Mouse (Mus musculus): Measurements from ENCODE around the gene Slc22a15. TPM values are rescaled to one million over a fixed set of nuclear protein-coding genes. Genes with fewer than 3 reads are reported as not detected.

Gene Slc22a15
- polyA plus RNA-seq, 1 experiment from 2014 or later, result 3.5 TPM

DNA sequence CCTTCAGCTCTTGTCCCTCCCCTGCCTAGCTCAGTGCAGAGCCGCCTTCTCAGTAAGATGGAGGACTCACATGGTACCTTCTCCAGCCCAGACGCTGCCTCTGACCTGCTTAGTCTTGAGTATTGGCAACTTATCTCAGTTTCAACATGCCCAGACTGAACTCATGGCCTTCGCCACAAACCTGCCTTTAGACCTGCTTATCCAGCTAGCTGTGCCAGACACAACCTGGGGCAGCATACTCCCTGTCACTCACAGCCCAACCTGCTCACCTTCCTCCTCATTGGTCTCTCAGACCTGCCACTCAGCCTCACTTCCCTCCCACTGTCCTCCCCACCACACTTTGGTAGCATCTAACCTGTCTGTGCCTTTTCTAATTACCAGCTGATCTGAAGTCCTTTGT, 108.2 kb downstream of the Slc22a15 start:
- H3K36me3 ChIP-seq, result no peaks in the 10 kb centered on the region
- WGBS, result 81% methylated on average over 3 of the region's 3 CpGs
- H3K4me1 ChIP-seq, result peaks cover 2% of the 10 kb centered on the region; the same call in 1 of the 2 replicates
- H3K27ac ChIP-seq, result no peak overlapping the region; the same call in 1 of the 2 replicates
- DNase-seq (ENCODE audit: low spot score), result no peak
- no peak overlapping the region for H3K4me3 ChIP-seq
- H3K27me3 ChIP-seq (ENCODE audit: low read depth, poor library complexity, severe bottlenecking), result no peaks in the 10 kb centered on the region
- no peaks in the 10 kb centered on the region for H3K9me3 ChIP-seq (replicated peaks)

DNA sequence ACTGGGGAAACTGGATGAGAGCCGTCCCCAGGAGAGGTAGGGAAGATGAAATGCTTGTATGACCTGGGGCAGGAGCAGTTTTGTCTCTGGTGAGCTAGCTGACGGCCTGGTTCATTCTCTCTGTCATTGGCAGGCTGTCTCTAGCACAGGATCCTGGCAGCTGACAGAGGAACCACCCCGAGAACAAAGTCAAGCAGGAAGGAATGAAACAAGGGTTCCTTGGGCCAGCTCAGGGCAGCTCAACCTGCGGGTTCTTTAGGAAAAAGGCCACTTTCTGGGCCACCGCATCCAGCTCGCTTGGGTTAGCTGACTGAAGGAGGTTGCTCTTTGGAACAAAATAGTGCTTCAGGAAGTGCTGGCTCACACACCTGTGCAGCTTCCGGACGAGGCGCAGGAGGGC, 109.5 kb downstream of the Slc22a15 start:
- 81% methylated on average over 9 of the region's 9 CpGs for WGBS

DNA sequence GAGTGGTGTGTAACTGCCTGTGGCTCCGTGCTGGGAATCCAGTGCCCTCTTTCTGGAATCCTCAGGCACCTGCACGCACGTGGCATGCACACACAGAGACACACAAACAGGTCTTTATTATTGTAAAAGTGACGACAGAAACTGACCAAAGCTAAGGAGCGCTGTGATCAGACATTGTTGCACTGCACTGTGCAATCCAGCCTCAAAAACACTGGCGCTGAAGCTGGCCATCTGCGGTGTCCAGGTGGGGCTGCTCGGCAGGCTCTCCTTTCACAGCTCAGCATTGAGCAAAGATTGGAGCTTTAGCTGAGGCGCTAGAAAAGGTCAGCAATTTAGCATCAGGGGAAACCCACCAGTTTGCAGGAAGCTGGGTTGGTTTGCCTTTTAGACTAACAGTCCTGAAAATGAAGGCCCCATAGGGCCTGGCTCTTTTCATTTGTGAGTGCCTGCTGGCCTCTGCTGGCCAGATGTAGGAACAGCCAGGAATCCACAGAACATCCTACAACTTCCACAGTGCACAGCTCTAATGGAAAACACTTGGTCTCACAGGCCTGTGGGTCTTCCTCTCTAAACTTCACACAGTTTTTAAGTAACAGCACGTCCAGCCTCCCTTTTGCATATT, 111.8 kb downstream of the Slc22a15 start:
- DNase-seq (ENCODE audit: low spot score), result peak; percentile 78
- H3K27ac ChIP-seq, result peak overlapping the region; percentile 7; the same call in 1 of the 2 replicates
- 67% methylated on average over 10 of the region's 10 CpGs for WGBS

More for the DNA sequence above, 109.5 kb downstream of the Slc22a15 start:
- Histone ChIP-seq H3K4me3 (no peak overlapping the region), H3K36me3 (no peaks in the 10 kb centered on the region), H3K27me3 (ENCODE audit: low read depth, poor library complexity, severe bottlenecking) (no peaks in the 10 kb centered on the region), H3K4me1 (peaks cover 2% of the 10 kb centered on the region; the same call in 1 of the 2 replicates), H3K27ac (0 out of 2 replicates have a peak overlapping the region, but pooled peaks have one; percentile 2), H3K9me3 (replicated peaks) (no peaks in the 10 kb centered on the region)
- DNase-seq (ENCODE audit: low spot score), result no peak

DNA sequence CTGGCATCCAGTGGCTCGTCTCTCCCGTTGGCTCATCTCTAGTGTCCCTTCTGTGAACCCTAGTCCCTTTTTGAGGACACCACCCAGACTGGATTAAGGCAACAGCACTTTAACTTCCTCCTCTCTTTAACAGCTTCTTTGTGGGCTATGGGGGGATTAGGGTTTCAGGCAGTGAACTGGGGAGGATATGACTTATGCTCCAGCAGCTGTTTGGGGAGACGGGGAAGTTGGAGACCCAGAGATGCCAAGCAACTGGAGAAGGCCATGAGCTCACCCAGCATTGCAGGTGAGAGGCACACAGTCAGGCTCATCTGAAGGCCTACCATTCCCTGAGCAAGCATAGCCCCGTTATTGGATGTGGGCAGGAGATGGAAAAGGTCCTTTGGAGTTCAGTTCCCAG, 112.3 kb downstream of the Slc22a15 start:
- Histone ChIP-seq H3K36me3 (no peaks in the 10 kb centered on the region), H3K4me3 (no peak overlapping the region), H3K9me3 (replicated peaks) (no peaks in the 10 kb centered on the region), H3K27me3 (ENCODE audit: low read depth, poor library complexity, severe bottlenecking) (no peaks in the 10 kb centered on the region), H3K4me1 (peaks cover 12% of the 10 kb centered on the region; the same call in 1 of the 2 replicates), H3K27ac (no peak overlapping the region; the same call in 1 of the 2 replicates)
- no peak for DNase-seq (ENCODE audit: low spot score)
- 74% methylated on average over 4 of the region's 4 CpGs for WGBS

More for the DNA sequence above, 111.8 kb downstream of the Slc22a15 start:
- H3K4me3 ChIP-seq, result no peak overlapping the region
- peaks cover 8% of the 10 kb centered on the region; the same call in 1 of the 2 replicates for H3K4me1 ChIP-seq
- no peaks in the 10 kb centered on the region for H3K27me3 ChIP-seq (ENCODE audit: low read depth, poor library complexity, severe bottlenecking)
- no peaks in the 10 kb centered on the region for H3K9me3 ChIP-seq (replicated peaks)
- H3K36me3 ChIP-seq, result no peaks in the 10 kb centered on the region

DNA sequence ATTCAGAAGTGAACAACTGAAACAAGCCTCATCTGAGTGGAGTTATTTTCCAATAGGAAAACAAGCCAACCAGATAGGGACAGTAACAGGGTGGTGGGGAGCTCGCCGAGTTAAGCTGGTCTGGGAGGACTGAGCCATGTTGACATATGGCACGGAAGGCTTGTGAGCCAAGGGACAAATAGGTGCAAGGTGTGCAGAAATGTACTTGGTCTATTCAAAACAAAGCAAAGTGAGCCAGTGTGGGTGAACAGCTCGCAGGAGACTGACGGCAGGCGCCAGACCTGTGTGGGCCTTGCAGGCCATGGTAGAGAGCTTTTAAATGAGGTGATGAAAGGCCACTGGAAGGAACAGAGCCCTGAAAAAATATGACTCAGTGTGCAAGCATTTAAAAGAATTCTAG, 116.6 kb downstream of the Slc22a15 start:
- H3K27me3 ChIP-seq (ENCODE audit: low read depth, poor library complexity, severe bottlenecking), result no peaks in the 10 kb centered on the region
- H3K4me1 ChIP-seq, result peaks cover 43% of the 10 kb centered on the region
- no peaks in the 10 kb centered on the region for H3K9me3 ChIP-seq (replicated peaks)
- no peak overlapping the region for H3K4me3 ChIP-seq
- 90% methylated on average over 6 of the region's 6 CpGs for WGBS
- DNase-seq (ENCODE audit: low spot score), result no peak
- H3K36me3 ChIP-seq, result no peaks in the 10 kb centered on the region
- no peak overlapping the region for H3K27ac ChIP-seq

DNA sequence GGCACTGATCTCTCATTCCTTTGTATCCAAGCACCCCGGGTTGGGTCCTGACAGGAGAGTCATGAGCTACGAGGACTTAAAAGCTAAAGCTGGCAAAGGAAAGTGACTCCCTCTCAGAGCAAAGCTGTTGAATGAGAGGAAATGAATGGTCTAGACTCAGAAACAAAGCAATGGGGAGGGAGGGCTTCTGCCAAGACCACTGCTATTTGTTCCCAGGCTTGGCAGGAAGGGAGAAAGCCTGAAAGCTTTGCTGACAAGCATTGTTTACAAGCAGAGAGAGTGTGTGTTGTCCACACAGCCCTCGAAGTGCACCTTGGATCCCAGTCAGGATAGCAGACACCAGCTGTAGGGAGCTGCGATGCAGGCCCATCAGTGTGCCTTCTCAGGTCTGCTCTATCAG, 117.3 kb downstream of the Slc22a15 start:
- WGBS, result 62% methylated on average over 4 of the region's 4 CpGs
- no peak for DNase-seq (ENCODE audit: low spot score)
- Histone ChIP-seq H3K36me3 (no peaks in the 10 kb centered on the region), H3K27me3 (ENCODE audit: low read depth, poor library complexity, severe bottlenecking) (no peaks in the 10 kb centered on the region), H3K4me1 (peaks cover 43% of the 10 kb centered on the region), H3K9me3 (replicated peaks) (no peaks in the 10 kb centered on the region), H3K27ac (0 out of 2 replicates have a peak overlapping the region, but pooled peaks have one; percentile 75), H3K4me3 (no peak overlapping the region)

DNA sequence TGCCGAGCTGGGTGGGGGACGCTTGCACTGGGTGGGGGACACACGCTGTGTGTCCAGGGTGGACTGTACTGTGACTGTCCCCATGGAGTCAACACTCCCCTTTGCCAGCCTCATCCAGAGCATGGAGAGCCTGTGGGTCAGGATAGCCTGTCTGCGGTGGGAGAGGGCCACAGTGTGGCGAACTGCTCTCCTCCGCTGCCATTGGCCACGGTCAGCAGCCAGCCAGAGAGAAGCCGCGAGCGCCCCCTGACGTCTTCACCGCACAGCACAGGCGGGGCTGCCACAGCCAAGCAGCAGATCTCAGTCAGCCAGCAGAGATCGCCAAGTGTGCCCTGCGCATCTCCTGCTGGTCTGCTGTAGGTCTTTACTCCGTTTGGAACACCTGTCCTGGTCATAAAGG, 118.1 kb downstream of the Slc22a15 start:
- peak overlapping the region; percentile 75 for H3K27ac ChIP-seq
- H3K4me3 ChIP-seq, result peak overlapping the region; percentile 23; the same call in 1 of the 2 replicates
- no peaks in the 10 kb centered on the region for H3K27me3 ChIP-seq (ENCODE audit: low read depth, poor library complexity, severe bottlenecking)
- peak; percentile 93 for DNase-seq (ENCODE audit: low spot score)
- WGBS, result 7% methylated on average over 16 of the region's 16 CpGs
- no peaks in the 10 kb centered on the region for H3K36me3 ChIP-seq
- H3K9me3 ChIP-seq (replicated peaks), result no peaks in the 10 kb centered on the region
- H3K4me1 ChIP-seq, result peaks cover 51% of the 10 kb centered on the region

Other genes starting within 250 kb of the Slc22a15 start
- 0.31 and 1.0 TPM in 2 replicates for gene Mab21l3, start 75.5 kb downstream of the Slc22a15 start, polyA plus RNA-seq (2016; fragmentation: Nextera tagmentation; extraction: Ambion mirVana)
- 0.13 and 0.14 TPM in 2 replicates for gene Nhlh2, start 85.6 kb upstream of the Slc22a15 start, polyA plus RNA-seq (2016; fragmentation: Nextera tagmentation; extraction: Ambion mirVana)
- 0.08 and 0.28 TPM in 2 replicates for gene Casq2, start 162.0 kb upstream of the Slc22a15 start, polyA plus RNA-seq (2016; fragmentation: Nextera tagmentation; extraction: Ambion mirVana)

All from limb, embryonic 10.5 days (tissue).